Mouse (Mus musculus): Measurements from ENCODE around the gene AU021092. TPM values are rescaled to one million over a fixed set of nuclear protein-coding genes. Genes with fewer than 3 reads are reported as not detected.

Gene AU021092
- 5.4 and 5.8 TPM in 2 replicates for polyA plus RNA-seq (2014; fragmentation: Nextera tagmentation; extraction: Ambion mirVana)

DNA sequence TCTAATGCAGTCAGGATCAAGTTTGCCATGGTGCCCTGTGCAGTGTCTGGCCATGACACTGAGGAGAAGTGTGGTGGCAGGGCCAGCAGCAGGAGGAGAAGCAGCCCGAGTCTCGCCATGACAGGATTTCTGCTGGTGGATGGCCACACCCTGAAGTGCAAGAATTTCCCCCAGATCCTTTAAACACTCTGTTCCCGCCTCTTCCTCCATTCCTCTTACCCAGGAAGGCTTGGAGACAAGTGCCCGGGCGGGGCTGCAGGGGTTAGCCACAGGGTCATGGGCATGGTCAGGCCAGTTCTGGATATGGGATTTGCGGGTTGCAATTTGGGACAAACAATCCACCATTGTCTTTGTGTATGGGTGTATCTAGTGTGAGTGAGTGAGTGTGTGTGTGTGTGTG, at the start of gene AU021092:
Gene AU021092, minus strand, starts transcription at position 160 of the 400 bp plus-strand sequence.
- Histone ChIP-seq H3K4me3 (ENCODE audit: low read depth, low read length) (no peak within 1 kb of the TSS), H3K36me3 (ENCODE audit: control insufficient read depth, insufficient read depth, low read length) (no peaks in the 10 kb centered on the region), H3K9ac (ENCODE audit: low read length) (no peak within 1 kb of the TSS), H3K27ac (ENCODE audit: low read depth, low read length) (no peak within 1 kb of the TSS), H3K9me3 (ENCODE audit: control insufficient read depth, low read length) (no peaks in the 10 kb centered on the region), H3K4me2 (no peak within 1 kb of the TSS), H3K4me1 (ENCODE audit: control insufficient read depth, insufficient read depth, low read length) (no peaks in the 10 kb centered on the region), H3K27me3 (ENCODE audit: control insufficient read depth, insufficient read depth, low read length) (no peaks in the 10 kb centered on the region)
- no peak for DNase-seq (ENCODE audit: low spot score, missing footprints)
- ATAC-seq (ENCODE audit: low FRiP score): no peak
- 78% methylated on average over 6 of the region's 6 CpGs for WGBS

GRCm38 (mm10) chr16:5271411-5272035, 49.4 kb upstream of the AU021092 start:
- Histone ChIP-seq H3K27ac (ENCODE audit: low read depth, low read length) (no peak overlapping the region), H3K4me2 (no peak overlapping the region), H3K4me1 (ENCODE audit: control insufficient read depth, insufficient read depth, low read length) (no peaks in the 10 kb centered on the region), H3K9ac (ENCODE audit: low read length) (no peak overlapping the region), H3K36me3 (ENCODE audit: control insufficient read depth, insufficient read depth, low read length) (no peaks in the 10 kb centered on the region), H3K4me3 (ENCODE audit: low read depth, low read length) (no peak overlapping the region), H3K27me3 (ENCODE audit: control insufficient read depth, insufficient read depth, low read length) (no peaks in the 10 kb centered on the region), H3K9me3 (ENCODE audit: control insufficient read depth, low read length) (no peaks in the 10 kb centered on the region)
- DNase-seq (ENCODE audit: low spot score, missing footprints) (no peak), ATAC-seq (ENCODE audit: low FRiP score) (no peak)
- 80% methylated on average over 4 of the region's 4 CpGs for WGBS

GRCm38 (mm10) chr16:5263926-5264325, 41.8 kb upstream of the AU021092 start:
- no peaks in the 10 kb centered on the region for H3K36me3 ChIP-seq (ENCODE audit: control insufficient read depth, insufficient read depth, low read length)
- H3K9ac ChIP-seq (ENCODE audit: low read length): no peak overlapping the region
- H3K4me3 ChIP-seq (ENCODE audit: low read depth, low read length): no peak overlapping the region
- ATAC-seq (ENCODE audit: low FRiP score) (no peak), DNase-seq (ENCODE audit: low spot score, missing footprints) (no peak)
- H3K27me3 ChIP-seq (ENCODE audit: control insufficient read depth, insufficient read depth, low read length): no peaks in the 10 kb centered on the region
- no peak overlapping the region for H3K4me2 ChIP-seq
- H3K27ac ChIP-seq (ENCODE audit: low read depth, low read length): no peak overlapping the region
- 87% methylated on average over 7 of the region's 7 CpGs for whole genome bisulfite sequencing
- no peaks in the 10 kb centered on the region for H3K9me3 ChIP-seq (ENCODE audit: control insufficient read depth, low read length)
- no peaks in the 10 kb centered on the region for H3K4me1 ChIP-seq (ENCODE audit: control insufficient read depth, insufficient read depth, low read length)

DNA sequence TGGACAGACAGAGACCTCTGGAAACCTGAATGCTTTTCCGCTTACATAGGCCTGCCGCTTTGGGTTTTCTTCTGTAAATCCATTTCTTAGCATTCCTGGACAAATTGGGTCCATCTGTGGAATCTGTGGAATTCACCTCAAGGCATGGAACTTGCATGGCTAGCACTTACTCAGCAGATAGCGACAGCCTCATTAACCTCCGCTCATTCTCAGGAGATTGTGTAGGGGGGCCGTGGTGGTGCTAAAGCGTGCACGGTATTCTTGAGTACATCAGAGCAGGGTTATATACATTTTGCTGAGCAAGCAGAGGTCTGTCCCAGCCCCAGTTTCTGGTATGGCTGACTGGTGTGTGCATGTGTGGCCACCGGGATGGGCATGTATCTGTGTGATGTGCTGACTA, 41.1 kb upstream of the AU021092 start:
- Histone ChIP-seq H3K9ac (ENCODE audit: low read length) (no peak overlapping the region), H3K4me3 (ENCODE audit: low read depth, low read length) (no peak overlapping the region), H3K27me3 (ENCODE audit: control insufficient read depth, insufficient read depth, low read length) (no peaks in the 10 kb centered on the region), H3K27ac (ENCODE audit: low read depth, low read length) (no peak overlapping the region), H3K4me1 (ENCODE audit: control insufficient read depth, insufficient read depth, low read length) (no peaks in the 10 kb centered on the region), H3K4me2 (no peak overlapping the region), H3K36me3 (ENCODE audit: control insufficient read depth, insufficient read depth, low read length) (no peaks in the 10 kb centered on the region), H3K9me3 (ENCODE audit: control insufficient read depth, low read length) (no peaks in the 10 kb centered on the region)
- ATAC-seq (ENCODE audit: low FRiP score) (no peak), DNase-seq (ENCODE audit: low spot score, missing footprints) (no peak)
- 80% methylated on average over 8 of the region's 8 CpGs for WGBS

DNA sequence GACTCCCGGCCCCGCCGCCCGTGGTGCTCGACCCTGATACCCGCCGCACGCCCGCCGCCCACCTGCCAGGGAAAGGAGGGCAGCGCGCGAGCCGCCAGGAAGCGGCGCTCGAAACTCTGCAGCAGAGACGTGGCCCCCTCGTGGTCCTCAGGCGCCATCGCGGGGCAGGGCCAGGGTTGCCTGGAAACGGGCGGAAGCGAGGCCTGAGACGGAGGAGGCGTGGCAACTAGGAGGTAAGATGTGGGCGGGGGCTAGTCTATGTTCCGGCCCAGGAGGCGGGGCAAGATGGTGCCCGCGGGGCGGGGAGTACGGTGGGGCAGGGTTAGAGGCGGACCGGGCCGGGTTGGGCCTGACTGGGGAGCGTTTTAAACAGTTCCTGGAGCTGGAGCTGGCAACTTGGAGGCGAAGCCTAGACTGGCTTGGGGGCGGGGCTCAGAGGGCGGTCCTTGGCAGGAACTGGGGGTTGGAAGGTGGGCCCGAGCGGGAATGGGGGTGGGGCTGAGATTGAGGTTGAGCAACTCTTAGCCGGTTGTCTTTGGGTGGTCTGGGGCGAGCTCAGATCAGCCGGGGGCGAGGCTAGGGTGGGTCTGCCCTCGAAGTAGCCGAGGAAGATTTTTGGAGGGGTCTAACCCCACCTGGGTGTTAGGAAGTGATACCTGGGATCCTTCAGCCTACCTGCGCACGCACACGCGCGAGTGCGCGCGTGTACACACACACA, 33.8 kb upstream of the AU021092 start, which contains the start of gene Eef2kmt:
Gene Eef2kmt, minus strand, starts transcription at position 205 of the 718 bp plus-strand sequence.
- H3K27me3 ChIP-seq (ENCODE audit: control insufficient read depth, insufficient read depth, low read length): no peaks in the 10 kb centered on the region
- H3K9ac ChIP-seq (ENCODE audit: low read length): peak within 1 kb of the TSS; percentile 70
- peak within 1 kb of the TSS; percentile 58 for H3K4me3 ChIP-seq (ENCODE audit: low read depth, low read length)
- DNase-seq (ENCODE audit: low spot score, missing footprints): peak; percentile 99
- H3K4me2 ChIP-seq: peak within 1 kb of the TSS; percentile 86
- 2% methylated on average over 57 of the region's 57 CpGs for WGBS
- peak within 1 kb of the TSS; percentile 35; the same call in 1 of the 2 replicates for H3K27ac ChIP-seq (ENCODE audit: low read depth, low read length)
- H3K4me1 ChIP-seq (ENCODE audit: control insufficient read depth, insufficient read depth, low read length): peaks cover 9% of the 10 kb centered on the region
- peak; percentile 97 for ATAC-seq (ENCODE audit: low FRiP score)
- H3K36me3 ChIP-seq (ENCODE audit: control insufficient read depth, insufficient read depth, low read length): no peaks in the 10 kb centered on the region
- no peaks in the 10 kb centered on the region for H3K9me3 ChIP-seq (ENCODE audit: control insufficient read depth, low read length)

DNA sequence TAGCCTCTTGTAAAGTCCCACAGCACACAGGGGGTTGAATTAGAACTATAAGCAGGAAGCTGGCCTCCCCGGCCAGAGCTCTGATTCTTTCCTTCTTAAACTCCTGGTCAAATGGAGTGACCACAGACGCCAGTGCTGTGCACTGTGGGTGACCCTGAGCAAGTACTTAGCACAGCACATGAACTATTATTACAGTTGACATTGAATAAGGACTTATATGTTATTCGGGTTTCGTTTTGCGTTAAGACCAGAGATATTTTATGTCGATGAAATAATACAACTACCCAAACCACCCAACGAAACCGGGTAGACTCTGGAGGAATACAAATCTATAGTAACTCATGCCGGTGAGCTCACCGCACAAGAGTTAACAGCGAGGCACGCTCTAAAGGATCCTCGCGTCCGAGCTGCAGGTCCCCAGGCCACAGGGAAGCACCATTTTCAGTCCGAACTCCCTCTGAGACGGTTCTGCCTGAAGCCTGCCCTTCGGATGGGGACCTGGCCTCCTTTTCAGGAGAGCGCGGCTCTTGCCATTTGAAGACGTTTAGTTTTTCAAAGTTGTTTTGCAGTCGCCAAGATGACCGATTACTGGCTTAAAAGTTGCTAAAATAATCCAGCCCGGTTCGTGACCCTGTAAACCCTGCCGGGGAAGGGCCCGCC, 33.1 kb upstream of the AU021092 start:
- Histone ChIP-seq H3K27me3 (ENCODE audit: control insufficient read depth, insufficient read depth, low read length) (no peaks in the 10 kb centered on the region), H3K4me1 (ENCODE audit: control insufficient read depth, insufficient read depth, low read length) (peaks cover 9% of the 10 kb centered on the region), H3K9ac (ENCODE audit: low read length) (peak overlapping the region; percentile 70), H3K4me2 (peak overlapping the region; percentile 86), H3K27ac (ENCODE audit: low read depth, low read length) (no peak overlapping the region), H3K9me3 (ENCODE audit: control insufficient read depth, low read length) (no peaks in the 10 kb centered on the region), H3K36me3 (ENCODE audit: control insufficient read depth, insufficient read depth, low read length) (no peaks in the 10 kb centered on the region), H3K4me3 (ENCODE audit: low read depth, low read length) (peak overlapping the region; percentile 58)
- 2% methylated on average over 27 of the region's 27 CpGs for WGBS
- ATAC-seq (ENCODE audit: low FRiP score) (peak; percentile 17; the same call in 1 of the 2 replicates), DNase-seq (ENCODE audit: low spot score, missing footprints) (no peak)

GRCm38 (mm10) chr16:5254346-5255025, 32.4 kb upstream of the AU021092 start:
- Histone ChIP-seq H3K36me3 (ENCODE audit: control insufficient read depth, insufficient read depth, low read length) (no peaks in the 10 kb centered on the region), H3K27me3 (ENCODE audit: control insufficient read depth, insufficient read depth, low read length) (no peaks in the 10 kb centered on the region), H3K4me1 (ENCODE audit: control insufficient read depth, insufficient read depth, low read length) (peaks cover 9% of the 10 kb centered on the region), H3K27ac (ENCODE audit: low read depth, low read length) (no peak overlapping the region), H3K4me3 (ENCODE audit: low read depth, low read length) (peak overlapping the region; percentile 58), H3K9ac (ENCODE audit: low read length) (peak overlapping the region; percentile 70; the same call in 1 of the 2 replicates), H3K9me3 (ENCODE audit: control insufficient read depth, low read length) (no peaks in the 10 kb centered on the region), H3K4me2 (peak overlapping the region; percentile 86)
- 8% methylated on average over 15 of the region's 15 CpGs for WGBS
- DNase-seq (ENCODE audit: low spot score, missing footprints): peak; percentile 94
- peak; percentile 40 for ATAC-seq (ENCODE audit: low FRiP score)

GRCm38 (mm10) chr16:5252260-5252659, 30.2 kb upstream of the AU021092 start:
- Histone ChIP-seq H3K36me3 (ENCODE audit: control insufficient read depth, insufficient read depth, low read length) (no peaks in the 10 kb centered on the region), H3K27ac (ENCODE audit: low read depth, low read length) (no peak overlapping the region), H3K9ac (ENCODE audit: low read length) (no peak overlapping the region), H3K9me3 (ENCODE audit: control insufficient read depth, low read length) (no peaks in the 10 kb centered on the region), H3K4me3 (ENCODE audit: low read depth, low read length) (no peak overlapping the region), H3K4me2 (no peak overlapping the region), H3K27me3 (ENCODE audit: control insufficient read depth, insufficient read depth, low read length) (no peaks in the 10 kb centered on the region), H3K4me1 (ENCODE audit: control insufficient read depth, insufficient read depth, low read length) (peaks cover 9% of the 10 kb centered on the region)
- DNase-seq (ENCODE audit: low spot score, missing footprints): no peak
- ATAC-seq (ENCODE audit: low FRiP score): no peak
- WGBS: 94% methylated on average over 2 of the region's 2 CpGs

All from midbrain, embryonic 11.5 days (tissue).